Mouse (Mus musculus) midbrain, embryonic 12.5 days (tissue): ENCODE results near the gene Lrrc34. TPM values are rescaled to one million over a fixed set of nuclear protein-coding genes. Genes with fewer than 3 reads are reported as not detected.

Source experiments
- ATAC-seq: fragments of 200-750 bp; cut with Nextera tagmentation; 2 replicates; pipeline ENCODE4 v1.8.0; 2017; ENCODE audit warnings: low read depth, moderate TSS enrichment, moderate library complexity; ENCODE audit not compliant: low FRiP score
- H3K27ac ChIP-seq: fragments of 300-500 bp; sonication (generic); replicated peaks from 2 replicates; pipeline ENCODE4 v1.5.1; 2016; ENCODE audit warnings: mild to moderate bottlenecking
- H3K27me3 ChIP-seq: fragments of 300-500 bp; sonication (generic); 2 replicates; pipeline ENCODE4 v1.6.1; 2016; ENCODE audit warnings: mild to moderate bottlenecking
- H3K36me3 ChIP-seq: fragments of 300-500 bp; sonication (generic); 2 replicates; pipeline ENCODE4 v1.6.1; 2016
- H3K4me1 ChIP-seq: fragments of 300-500 bp; sonication (generic); 2 replicates; pipeline ENCODE4 v1.6.1; 2016
- H3K4me2 ChIP-seq: fragments of 300-500 bp; sonication (generic); replicated peaks from 2 replicates; pipeline ENCODE4 v1.6.1; 2016; ENCODE audit warnings: mild to moderate bottlenecking, moderate library complexity
- H3K4me3 ChIP-seq: fragments of 300-500 bp; sonication (generic); 2 replicates; pipeline ENCODE4 v1.5.1; 2016; ENCODE audit warnings: mild to moderate bottlenecking
- H3K9ac ChIP-seq: fragments of 300-500 bp; sonication (generic); replicated peaks from 2 replicates; pipeline ENCODE4 v1.6.1; 2016; ENCODE audit warnings: mild to moderate bottlenecking, moderate library complexity
- H3K9me3 ChIP-seq: fragments of 300-500 bp; sonication (generic); 2 replicates; pipeline ENCODE4 v1.6.1; 2016; ENCODE audit warnings: mild to moderate bottlenecking
- WGBS: fragments of 180-500 bp; shearing (Covaris S2); methylation state at CpG from one replicate; pipeline ENCODE4 v1.1.7; 2016; 5-methylcytosine and 5-hydroxymethylcytosine counted together
- polyA plus RNA-seq: library from polyadenylated mRNA; unstranded; fragments of >200 nt; fragmentation: Nextera tagmentation; extraction: Ambion mirVana; gene quantifications from 2 replicates; pipeline ENCODE4 v1.2.1, GENCODE M21; 2016

Gene Lrrc34
- polyA plus RNA-seq = 0.88 and 1.3 TPM in 2 replicates

DNA sequence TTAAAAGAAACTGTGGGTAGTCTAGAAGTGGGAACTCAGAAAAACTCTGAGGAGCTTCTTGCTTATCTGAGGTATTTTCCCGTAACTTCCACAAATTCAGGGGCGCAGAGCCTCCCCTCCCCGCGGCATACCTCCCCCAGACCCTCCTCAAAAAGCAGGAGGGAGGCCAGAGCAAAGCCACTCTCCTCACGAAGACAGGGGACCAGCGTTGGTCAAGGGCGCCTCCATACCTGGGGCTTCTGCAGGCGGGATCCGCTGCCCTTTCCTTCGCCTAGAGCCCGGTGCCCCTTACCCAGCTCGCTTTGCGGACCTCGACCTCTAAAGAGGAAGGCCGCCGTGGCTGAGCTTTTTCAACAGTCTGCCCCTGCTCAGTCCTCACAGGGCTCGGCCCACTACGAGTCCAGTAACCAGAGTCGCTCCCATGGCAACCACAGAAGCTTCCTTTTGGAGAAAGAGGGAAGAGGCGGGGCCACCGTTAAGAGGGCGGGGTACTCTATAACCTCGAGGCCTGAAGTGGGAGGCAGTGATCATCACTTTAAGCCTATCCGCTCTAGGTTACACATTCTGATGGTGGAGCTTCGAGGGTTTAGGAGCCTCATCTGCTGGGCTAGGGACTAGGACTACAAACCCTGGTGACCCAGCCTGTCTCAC lies at the start of gene Lrrc34:
Gene Lrrc34, minus strand, starts transcription at position 430 of the 651 bp plus-strand sequence.
- no peaks in the 10 kb centered on the region for H3K9me3 ChIP-seq
- no peak within 1 kb of the TSS for H3K27ac ChIP-seq
- no peaks in the 10 kb centered on the region for H3K36me3 ChIP-seq
- H3K9ac ChIP-seq = peak within 1 kb of the TSS; percentile 54; the same call in 1 of the 2 replicates
- 2% methylated on average over 25 of the region's 25 CpGs for WGBS
- H3K4me2 ChIP-seq = peak within 1 kb of the TSS; percentile 64
- H3K4me1 ChIP-seq = peaks cover 18% of the 10 kb centered on the region
- peaks cover 40% of the 10 kb centered on the region for H3K27me3 ChIP-seq
- H3K4me3 ChIP-seq = peak within 1 kb of the TSS; percentile 34
- ATAC-seq = peak; percentile 95

DNA sequence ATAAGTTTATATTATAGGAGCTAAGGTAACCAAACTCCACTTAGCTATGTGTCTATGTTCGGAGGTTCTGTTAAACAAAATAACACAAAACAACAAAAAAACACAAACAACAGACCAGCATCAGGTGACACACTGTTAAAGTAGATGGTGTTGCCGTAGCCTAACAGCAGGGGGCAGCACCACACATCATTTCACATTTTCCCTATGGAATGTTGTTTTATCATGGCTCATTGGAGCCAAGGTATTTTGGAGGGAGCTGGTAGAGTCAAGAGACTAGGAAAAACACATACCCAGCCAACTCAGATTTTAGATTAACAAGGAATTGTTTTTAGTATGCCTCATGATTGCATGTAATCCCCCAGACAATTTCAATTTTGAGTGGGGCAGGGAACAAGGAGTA lies 48.7 kb upstream of the Lrrc34 start:
- H3K9ac ChIP-seq = no peak overlapping the region
- no peaks in the 10 kb centered on the region for H3K9me3 ChIP-seq
- H3K4me1 ChIP-seq = no peaks in the 10 kb centered on the region
- no peak overlapping the region for H3K4me3 ChIP-seq
- WGBS = 17% methylated on average over 2 of the region's 2 CpGs
- H3K27ac ChIP-seq = no peak overlapping the region
- ATAC-seq = no peak
- H3K36me3 ChIP-seq = no peaks in the 10 kb centered on the region
- H3K4me2 ChIP-seq = no peak overlapping the region
- H3K27me3 ChIP-seq = no peaks in the 10 kb centered on the region

GRCm38 (mm10) chr3:30695661-30696060 lies 48.0 kb upstream of the Lrrc34 start:
- Histone ChIP-seq H3K9me3 (no peaks in the 10 kb centered on the region), H3K9ac (no peak overlapping the region), H3K27ac (no peak overlapping the region), H3K4me1 (no peaks in the 10 kb centered on the region), H3K27me3 (no peaks in the 10 kb centered on the region), H3K4me2 (no peak overlapping the region), H3K36me3 (no peaks in the 10 kb centered on the region), H3K4me3 (no peak overlapping the region)
- WGBS = 97% methylated on average over 2 of the region's 2 CpGs
- ATAC-seq = no peak

DNA sequence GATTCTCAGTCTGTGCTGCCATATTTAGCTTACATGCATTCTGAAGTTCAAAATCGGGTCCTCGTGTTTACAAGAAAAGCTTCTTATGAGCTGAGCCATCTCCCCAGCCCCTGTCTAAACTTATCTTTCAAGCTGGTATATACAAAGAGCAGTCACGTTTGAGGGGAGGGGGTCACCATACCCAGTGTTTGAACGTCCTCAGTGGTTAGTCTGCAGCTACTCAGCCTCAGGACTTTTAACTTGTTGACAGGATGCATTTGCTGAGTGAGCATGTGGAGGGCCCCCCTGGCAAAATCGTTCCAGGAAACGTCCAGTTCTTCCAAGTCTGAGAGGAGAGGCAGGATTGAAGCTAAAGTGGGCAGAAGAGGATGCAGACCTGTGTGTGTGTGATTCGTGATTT lies 43.3 kb upstream of the Lrrc34 start:
- Histone ChIP-seq H3K36me3 (no peaks in the 10 kb centered on the region), H3K4me3 (no peak overlapping the region), H3K27ac (no peak overlapping the region), H3K9me3 (no peaks in the 10 kb centered on the region), H3K9ac (no peak overlapping the region), H3K27me3 (no peaks in the 10 kb centered on the region), H3K4me1 (no peaks in the 10 kb centered on the region), H3K4me2 (no peak overlapping the region)
- whole genome bisulfite sequencing = 80% methylated on average over 7 of the region's 7 CpGs
- no peak for ATAC-seq

DNA sequence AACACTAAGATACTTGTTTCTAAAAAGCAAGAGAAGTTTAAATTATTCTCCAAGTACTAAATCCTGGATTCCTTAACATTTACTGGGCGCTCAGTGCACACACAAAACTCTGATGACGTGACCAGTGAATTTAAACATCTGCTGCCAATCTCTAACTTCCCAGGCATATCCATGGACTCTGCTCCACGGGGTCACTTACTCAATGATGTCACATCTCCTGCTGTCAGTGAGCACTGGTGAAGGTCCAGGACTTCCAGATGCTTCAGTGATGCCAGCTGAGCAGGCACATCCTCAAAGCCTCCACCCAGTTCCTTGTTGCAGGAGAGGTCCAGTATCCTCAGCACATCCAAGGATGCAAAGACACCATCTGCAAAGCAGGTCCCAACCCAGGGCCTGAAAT lies 39.5 kb upstream of the Lrrc34 start:
- H3K36me3 ChIP-seq = no peaks in the 10 kb centered on the region
- no peaks in the 10 kb centered on the region for H3K27me3 ChIP-seq
- H3K4me3 ChIP-seq = no peak overlapping the region
- WGBS = 76% methylated on average over 3 of the region's 3 CpGs
- no peak overlapping the region for H3K27ac ChIP-seq
- no peak overlapping the region for H3K4me2 ChIP-seq
- ATAC-seq = no peak
- H3K4me1 ChIP-seq = no peaks in the 10 kb centered on the region
- no peaks in the 10 kb centered on the region for H3K9me3 ChIP-seq
- H3K9ac ChIP-seq = no peak overlapping the region

DNA sequence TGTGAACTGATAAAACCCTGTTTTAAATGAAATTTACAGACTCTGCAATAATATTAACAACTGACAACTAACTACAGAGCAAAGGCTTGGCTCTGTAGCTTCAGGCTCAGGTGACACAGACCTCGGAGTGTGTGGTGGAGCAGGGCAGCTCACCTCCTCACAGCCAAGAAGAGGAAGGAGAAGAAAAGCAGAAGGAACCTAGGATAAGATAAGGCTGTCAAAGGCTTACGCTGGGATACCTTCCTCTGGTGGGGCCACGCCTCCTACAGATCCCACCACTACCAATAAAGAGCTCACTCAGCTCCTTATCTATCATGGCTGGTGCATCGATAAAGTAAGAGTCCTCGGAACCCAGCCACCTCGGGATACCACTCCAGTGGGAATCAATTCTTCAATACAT lies 35.5 kb upstream of the Lrrc34 start:
- H3K27ac ChIP-seq = no peak overlapping the region
- H3K9ac ChIP-seq = no peak overlapping the region
- no peaks in the 10 kb centered on the region for H3K27me3 ChIP-seq
- WGBS = 90% methylated on average over 6 of the region's 6 CpGs
- no peak for ATAC-seq
- no peaks in the 10 kb centered on the region for H3K36me3 ChIP-seq
- H3K4me3 ChIP-seq = no peak overlapping the region
- H3K4me1 ChIP-seq = no peaks in the 10 kb centered on the region
- no peak overlapping the region for H3K4me2 ChIP-seq
- no peaks in the 10 kb centered on the region for H3K9me3 ChIP-seq

DNA sequence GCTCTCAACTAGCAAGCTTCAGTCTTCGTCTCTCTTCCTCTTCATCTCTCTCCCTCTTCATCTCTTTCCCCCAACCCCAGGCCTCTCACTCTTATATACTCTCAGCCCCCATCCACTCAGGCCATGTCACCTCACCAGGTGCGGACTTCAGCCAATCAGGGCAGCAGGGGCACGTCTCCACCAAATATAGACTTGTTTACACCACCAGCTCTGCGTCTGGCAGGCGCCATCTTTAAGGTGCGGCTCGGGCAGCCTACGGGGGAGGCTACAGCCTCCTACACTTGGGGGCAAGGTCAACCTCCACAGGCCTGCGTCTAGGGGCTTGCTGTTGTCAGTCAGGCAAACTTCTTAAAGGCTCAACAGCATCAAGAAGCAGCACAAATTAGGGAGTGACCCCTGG lies 10.8 kb upstream of the Lrrc34 start:
- ATAC-seq = no peak
- 85% methylated on average over 9 of the region's 9 CpGs for WGBS
- Histone ChIP-seq H3K36me3 (no peaks in the 10 kb centered on the region), H3K4me1 (no peaks in the 10 kb centered on the region), H3K4me2 (no peak overlapping the region), H3K9ac (no peak overlapping the region), H3K27ac (no peak overlapping the region), H3K9me3 (no peaks in the 10 kb centered on the region), H3K27me3 (no peaks in the 10 kb centered on the region), H3K4me3 (no peak overlapping the region)

GRCm38 (mm10) chr3:30655937-30656336 lies 8.3 kb upstream of the Lrrc34 start:
- 90% methylated on average over 5 of the region's 5 CpGs for WGBS
- no peak for ATAC-seq
- H3K27ac ChIP-seq = no peak overlapping the region
- peaks cover 10% of the 10 kb centered on the region for H3K27me3 ChIP-seq
- no peak overlapping the region for H3K4me3 ChIP-seq
- H3K4me1 ChIP-seq = no peaks in the 10 kb centered on the region
- no peaks in the 10 kb centered on the region for H3K9me3 ChIP-seq
- no peaks in the 10 kb centered on the region for H3K36me3 ChIP-seq
- no peak overlapping the region for H3K9ac ChIP-seq
- no peak overlapping the region for H3K4me2 ChIP-seq

DNA sequence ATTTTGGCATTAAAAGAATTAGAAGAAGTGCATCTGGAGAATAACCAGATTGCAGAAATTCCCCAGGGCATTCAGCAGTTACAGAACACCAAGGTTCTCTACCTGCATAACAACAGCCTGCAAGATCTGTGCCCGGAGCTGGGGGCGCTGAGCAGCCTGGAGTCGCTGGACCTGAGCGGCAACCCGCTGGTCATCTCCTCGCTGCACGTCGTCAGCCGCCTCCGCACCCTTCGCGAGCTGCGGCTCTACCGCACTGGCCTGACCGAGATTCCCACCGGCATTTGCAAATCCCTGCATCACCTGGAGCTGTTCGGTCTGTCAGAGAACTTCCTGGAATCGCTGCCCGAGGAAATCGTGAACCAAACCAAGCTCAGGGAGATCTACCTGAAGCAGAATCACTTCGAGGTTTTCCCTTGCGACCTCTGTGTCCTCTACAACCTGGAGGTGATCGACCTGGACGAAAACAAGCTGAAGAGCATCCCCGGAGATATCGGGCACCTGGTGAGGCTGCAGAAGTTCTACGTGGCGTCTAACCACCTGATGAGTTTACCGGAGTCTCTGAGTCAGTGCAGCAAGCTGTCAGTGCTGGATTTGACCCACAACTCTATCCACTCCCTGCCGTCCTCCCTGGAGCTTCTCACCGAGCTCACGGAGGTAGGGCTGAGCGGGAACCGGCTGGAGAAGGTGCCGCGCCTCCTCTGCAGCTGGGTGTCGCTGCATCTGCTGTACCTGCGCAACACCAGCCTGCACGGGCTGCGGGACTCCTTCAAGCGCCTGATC lies 2.6 kb upstream of the Lrrc34 start:
- H3K27me3 ChIP-seq = peaks cover 40% of the 10 kb centered on the region
- ATAC-seq = no peak
- H3K4me2 ChIP-seq = peak overlapping the region; percentile 62
- WGBS = under 1% methylated on average over 41 of the region's 41 CpGs
- H3K9ac ChIP-seq = peak overlapping the region; percentile 29; the same call in 1 of the 2 replicates
- no peaks in the 10 kb centered on the region for H3K36me3 ChIP-seq
- H3K9me3 ChIP-seq = no peaks in the 10 kb centered on the region
- H3K4me3 ChIP-seq = peak overlapping the region; percentile 43
- H3K4me1 ChIP-seq = peaks cover 18% of the 10 kb centered on the region
- H3K27ac ChIP-seq = no peak overlapping the region

GRCm38 (mm10) chr3:30648466-30648865 lies 797 bp upstream of the Lrrc34 start:
- H3K4me2 ChIP-seq = no peak overlapping the region
- ATAC-seq = no peak
- WGBS = 92% methylated on average over 2 of the region's 2 CpGs
- H3K4me3 ChIP-seq = no peak overlapping the region
- peaks cover 40% of the 10 kb centered on the region for H3K27me3 ChIP-seq
- H3K4me1 ChIP-seq = peaks cover 18% of the 10 kb centered on the region
- no peaks in the 10 kb centered on the region for H3K9me3 ChIP-seq
- H3K27ac ChIP-seq = no peak overlapping the region
- no peaks in the 10 kb centered on the region for H3K36me3 ChIP-seq
- H3K9ac ChIP-seq = no peak overlapping the region

DNA sequence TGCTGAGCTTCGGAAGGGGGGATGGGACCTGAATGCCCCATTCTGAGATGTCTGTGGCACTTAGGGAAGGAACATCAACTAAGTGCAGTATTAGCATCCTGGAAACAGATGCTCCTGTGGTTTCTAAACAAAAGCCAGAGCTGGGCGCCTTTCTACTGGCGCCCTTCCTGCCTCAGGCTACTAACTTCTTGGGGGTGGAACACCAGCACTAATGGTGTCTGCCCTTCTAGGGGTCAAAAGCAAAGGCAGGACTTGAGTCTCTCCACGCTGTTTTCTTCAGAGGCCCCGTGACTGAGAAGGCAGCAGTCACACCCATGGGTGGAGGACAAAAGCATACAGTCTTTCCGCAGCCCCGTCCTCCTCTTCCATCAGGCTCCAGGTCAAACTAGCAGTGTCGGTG lies 908 bp downstream of the Lrrc34 start:
- Histone ChIP-seq H3K4me2 (no peak overlapping the region), H3K4me1 (peaks cover 18% of the 10 kb centered on the region), H3K36me3 (no peaks in the 10 kb centered on the region), H3K4me3 (no peak overlapping the region), H3K27me3 (peaks cover 39% of the 10 kb centered on the region), H3K9me3 (no peaks in the 10 kb centered on the region), H3K27ac (no peak overlapping the region), H3K9ac (no peak overlapping the region)
- 46% methylated on average over 8 of the region's 8 CpGs for WGBS
- no peak for ATAC-seq

DNA sequence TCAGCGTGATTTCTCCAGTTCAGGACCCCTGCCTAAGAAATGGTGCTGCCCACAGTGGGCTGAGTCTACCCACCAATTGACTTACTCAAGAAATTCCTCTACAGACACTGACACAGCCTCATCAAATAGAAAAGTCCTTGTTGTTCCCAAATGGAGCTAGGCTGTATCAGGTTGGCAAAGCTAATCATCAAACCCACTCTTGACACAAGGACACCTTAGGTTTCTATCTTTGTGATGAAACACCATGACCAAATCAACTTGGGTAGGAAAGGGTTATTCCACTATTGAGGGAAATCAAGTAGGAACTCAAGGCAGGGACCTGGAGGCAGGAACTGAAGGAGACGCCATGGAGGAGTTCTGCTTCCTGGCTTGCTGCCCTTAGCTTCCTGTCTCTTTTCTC lies 3.5 kb downstream of the Lrrc34 start, which contains the start of gene Lrriq4:
Gene Lrriq4, plus strand, starts transcription at position 301 of the 400 bp plus-strand sequence.
- Histone ChIP-seq H3K9me3 (no peaks in the 10 kb centered on the region), H3K4me2 (no peak within 1 kb of the TSS), H3K9ac (no peak within 1 kb of the TSS), H3K27ac (no peak within 1 kb of the TSS), H3K36me3 (no peaks in the 10 kb centered on the region), H3K4me1 (peaks cover 9% of the 10 kb centered on the region), H3K4me3 (no peak within 1 kb of the TSS), H3K27me3 (peaks cover 13% of the 10 kb centered on the region)
- ATAC-seq = no peak
- WGBS = 75% methylated on average over 2 of the region's 2 CpGs
